Mouse (Mus musculus): Measurements from ENCODE around the gene Btbd8.

The Btbd8 gene

DNA sequence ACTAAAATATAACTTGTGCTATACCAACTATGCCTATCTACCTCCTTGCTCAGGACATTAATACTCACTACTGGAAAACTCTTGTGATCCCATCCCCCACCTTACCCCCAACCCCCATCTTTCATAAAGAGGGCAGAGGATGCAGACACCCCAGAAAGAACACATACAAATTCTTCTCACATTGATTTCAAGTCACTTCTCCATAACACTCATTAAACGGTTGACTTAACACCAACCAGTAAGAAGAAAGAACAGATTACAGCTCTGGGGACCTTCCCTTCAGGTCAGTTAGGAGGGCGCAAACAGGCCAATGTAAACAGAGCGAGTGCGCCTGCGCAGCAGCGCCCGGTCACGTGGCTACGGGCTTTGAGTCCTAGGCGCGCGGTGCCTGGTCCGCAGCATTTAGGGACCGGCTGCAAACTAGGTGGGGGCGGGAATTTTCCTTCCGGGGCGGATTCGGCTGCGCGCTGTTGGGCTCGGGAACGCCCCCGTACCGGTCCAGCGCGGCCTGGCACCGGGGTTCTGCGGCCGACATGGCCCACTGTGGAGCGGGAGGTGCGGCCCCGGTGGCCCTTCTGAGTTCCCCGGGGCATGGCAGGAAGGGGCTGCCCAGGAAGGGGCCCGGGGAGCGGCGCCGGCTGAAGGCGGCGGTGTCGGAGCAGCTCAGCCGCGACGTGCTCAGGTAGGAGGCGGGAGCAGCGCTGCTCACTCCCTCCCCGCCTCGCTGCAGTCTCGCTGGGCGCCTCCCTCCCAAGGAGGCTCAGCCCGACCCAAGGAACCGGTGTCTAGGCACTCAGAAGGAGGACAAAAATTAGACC lies at the start of gene Btbd8:
Gene Btbd8, plus strand, starts transcription at position 534 of the 818 bp plus-strand sequence.
- DNase-seq (ENCODE audit: low spot score): peak; percentile 96

DNA sequence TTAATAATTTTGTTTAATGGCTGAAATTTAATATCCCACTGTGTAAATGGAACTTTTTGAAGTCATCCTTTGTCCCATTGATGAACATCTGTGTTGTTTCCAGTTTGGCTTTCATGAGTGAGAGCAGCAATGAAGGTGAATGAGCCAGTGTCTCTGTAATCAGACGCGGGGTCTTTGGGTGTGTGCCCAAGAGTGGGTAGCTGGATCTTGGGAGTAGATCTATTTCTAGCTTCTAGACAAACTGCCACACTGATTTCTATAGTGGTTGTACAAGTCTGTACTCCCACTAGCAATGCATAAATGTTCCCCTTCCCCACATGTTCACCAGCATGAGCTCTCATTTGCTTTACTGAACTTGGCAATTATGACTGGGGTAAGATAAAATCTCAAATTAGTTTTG lies 48.4 kb upstream of the Btbd8 start:
- no peak for DNase-seq (ENCODE audit: low spot score)

DNA sequence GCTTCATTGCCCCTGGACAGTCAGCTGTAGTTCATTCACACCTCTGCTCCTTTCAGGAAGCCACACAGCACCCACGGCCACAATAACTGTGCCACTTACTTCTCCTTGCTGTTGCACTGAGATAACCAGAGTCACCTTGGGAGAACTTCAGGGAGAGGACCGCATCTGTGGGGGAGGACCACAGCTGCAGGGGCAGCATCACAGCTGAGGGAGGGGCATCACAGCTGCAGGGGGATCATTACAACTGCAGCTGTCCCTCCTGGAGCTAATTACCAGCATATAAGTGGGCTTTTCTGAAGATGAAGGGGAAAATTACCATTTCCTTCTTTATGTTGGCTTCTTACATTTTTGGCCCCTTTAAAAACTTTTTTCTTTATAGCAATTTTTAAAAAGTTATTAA lies 43.4 kb upstream of the Btbd8 start:
- DNase-seq (ENCODE audit: low spot score): no peak

DNA sequence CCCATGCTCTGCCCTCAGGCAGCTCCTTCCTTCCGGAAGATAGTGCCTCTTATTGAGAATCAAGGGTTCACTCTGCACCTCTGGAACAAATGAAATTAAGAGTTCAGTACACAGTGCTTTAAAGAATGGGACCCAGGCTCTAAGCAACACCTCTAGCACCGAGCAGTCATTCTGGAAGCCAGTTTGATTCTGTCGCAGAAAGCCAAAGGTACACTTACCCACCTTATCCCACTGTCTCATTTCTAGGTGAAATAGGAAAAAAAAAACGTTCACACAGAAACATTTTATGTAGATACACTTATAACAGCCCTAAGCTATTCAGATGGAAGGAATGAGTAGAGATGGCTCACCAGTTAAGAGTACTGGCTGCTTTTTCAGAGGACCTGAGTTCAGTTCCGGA lies 35.4 kb upstream of the Btbd8 start, which contains the start of gene Ephx4:
Gene Ephx4, plus strand, starts transcription at position 301 of the 400 bp plus-strand sequence.
- no peak for DNase-seq (ENCODE audit: low spot score)

DNA sequence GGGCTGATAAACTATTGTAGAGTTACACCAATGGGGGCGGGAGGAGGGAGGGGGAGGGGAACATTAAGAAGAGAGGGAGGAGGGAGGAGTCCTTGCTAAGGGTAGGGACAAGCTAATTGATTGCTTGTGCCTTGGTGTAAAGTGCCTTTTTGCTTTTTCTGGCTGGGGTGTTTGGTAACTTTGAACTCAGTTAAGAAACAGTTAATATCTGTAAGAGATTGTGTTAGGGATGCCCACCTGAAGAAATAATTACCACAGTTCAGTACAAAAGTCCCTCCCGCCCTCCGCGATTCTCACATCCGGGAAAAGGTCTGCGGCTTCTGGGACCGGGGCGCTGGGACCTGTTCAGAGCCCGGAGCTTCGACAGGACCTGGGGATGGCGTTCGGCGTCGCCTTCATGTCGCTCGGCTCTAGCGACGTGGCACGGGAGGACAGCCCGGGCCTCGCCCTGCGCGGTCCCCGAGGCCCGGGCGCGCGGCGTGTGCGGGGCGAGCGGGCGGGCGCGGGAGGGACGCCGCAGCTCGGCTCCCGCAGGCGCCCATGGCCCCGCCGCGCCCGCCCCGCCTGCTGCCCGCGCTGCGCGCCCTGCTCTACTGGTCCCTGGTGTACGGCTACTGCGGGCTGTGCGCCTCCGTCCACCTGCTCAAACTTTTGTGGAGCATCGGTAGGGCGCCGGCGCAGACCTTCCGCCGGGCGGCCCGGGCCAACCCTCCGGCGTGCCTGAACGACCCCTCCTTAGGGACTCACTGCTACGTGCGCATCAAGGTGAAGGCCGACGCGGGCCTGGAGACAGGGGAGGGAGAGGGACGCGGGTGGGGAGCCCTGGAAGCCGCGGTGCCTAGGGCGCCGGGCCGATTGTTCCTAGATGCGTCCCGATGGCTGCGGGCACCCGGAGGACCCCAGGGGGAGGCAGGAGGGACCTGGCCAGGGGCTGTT lies 34.5 kb upstream of the Btbd8 start:
- DNase-seq (ENCODE audit: low spot score): peak; percentile 41

DNA sequence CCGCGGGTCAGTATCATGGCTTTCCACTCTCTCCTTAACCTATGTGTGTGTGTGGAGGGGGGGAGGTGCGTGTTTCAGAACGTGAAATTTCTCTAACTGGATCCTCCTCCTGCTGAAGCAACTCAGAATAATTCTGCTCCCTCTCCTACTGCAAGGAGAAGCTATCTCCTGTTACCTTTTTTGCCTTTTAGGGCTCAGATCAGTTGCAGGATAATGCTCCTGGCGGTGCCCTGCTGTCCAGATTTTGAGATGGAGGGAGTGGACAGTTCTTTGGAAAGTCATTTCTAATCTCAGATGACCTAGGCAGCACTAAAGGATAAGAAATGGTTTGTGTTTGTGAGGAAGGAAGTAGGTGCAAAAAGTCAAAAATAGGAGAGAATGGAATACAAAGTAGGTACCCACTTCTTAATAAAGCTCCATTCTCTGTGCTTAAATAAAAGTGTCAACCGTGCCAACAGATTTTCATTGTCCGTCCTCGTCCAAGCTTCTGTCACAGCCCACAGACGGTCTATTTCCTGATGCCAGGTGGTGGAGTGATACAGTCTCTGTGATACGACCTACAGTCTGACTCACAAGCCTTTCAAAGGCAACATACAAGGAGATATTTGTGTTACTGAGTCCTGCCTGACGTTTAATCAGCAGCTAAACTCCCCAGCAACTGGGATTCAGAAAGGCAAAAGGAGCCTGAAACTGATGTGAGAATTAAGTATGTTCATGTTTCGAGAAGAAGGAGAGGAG lies 33.7 kb upstream of the Btbd8 start:
- no peak for DNase-seq (ENCODE audit: low spot score)

DNA sequence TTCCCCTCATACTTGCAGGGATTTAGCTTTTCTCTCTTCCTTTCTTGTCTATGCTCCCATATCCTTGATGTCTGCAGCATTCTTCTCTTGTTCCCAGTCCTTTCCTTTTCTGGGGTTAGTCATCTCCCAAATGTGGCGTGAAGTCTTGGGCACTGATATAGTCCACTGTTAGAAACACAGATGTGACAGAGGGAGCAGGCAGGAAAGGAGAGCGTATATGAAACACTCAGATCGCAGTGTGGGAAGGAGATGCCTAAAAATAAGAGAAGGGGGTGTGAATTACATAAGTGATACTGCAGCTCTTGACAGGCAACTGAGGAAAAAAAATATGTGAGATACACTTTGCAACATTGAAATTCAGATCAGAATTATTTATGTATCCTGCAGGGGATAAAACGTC lies 32.4 kb upstream of the Btbd8 start:
- no peak for DNase-seq (ENCODE audit: low spot score)

DNA sequence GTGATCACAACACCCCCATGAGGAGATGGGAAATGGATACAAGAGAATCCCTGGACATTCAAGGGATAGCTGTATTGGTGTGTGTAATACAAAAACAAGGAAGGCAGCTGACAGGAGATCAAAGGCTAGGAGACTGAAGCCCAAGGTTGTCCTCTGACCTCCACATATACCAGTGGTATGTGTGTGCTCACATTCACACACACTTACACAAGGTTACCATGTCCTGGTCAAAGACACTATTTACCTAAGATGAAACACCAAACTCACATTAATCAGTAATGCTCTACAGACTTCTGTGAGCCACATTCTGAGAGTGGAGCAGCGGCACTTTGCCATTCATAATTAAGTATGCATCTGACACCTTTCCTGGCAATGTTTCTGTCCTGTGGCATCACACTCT lies 27.5 kb upstream of the Btbd8 start:
- DNase-seq (ENCODE audit: low spot score): no peak

DNA sequence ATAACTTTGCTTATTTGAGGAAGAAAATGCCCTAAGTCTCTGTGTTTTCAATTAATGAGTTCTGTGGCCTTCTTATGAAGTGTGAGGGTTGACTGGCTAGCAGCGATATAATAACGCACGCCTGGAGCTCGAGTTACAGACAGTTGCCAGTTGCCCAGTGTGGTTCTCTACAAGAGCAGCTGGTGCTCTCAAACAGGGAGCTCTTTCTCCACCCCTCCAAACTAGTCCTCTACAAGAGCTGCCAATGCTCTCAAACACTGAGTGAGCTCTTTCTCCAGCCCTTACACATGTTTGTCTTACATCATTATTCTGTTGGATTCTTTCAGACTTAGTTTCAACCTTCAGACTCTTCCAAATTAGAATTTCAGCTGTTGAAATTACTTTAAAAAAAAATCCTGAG lies 26.5 kb upstream of the Btbd8 start:
- DNase-seq (ENCODE audit: low spot score): no peak

DNA sequence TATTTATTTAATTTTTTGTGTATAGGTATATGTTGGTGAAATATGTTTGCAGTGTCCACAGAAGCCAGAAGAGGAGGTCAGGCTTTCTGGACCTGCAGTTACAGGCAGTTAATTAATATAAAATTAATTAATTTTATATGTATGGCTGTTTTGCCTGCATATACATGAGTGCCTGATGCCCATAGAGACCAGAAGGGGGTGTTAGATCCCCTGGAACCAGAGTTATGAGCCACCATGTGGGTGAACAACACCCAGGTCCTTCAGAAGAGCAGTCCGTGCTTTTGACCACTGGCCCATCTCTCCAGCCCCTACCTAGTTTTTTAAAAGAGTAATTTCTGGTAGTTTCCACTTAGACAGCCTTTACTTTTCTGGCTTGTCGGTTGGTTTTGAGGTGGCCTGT lies 25.5 kb upstream of the Btbd8 start:
- DNase-seq (ENCODE audit: low spot score): no peak

DNA sequence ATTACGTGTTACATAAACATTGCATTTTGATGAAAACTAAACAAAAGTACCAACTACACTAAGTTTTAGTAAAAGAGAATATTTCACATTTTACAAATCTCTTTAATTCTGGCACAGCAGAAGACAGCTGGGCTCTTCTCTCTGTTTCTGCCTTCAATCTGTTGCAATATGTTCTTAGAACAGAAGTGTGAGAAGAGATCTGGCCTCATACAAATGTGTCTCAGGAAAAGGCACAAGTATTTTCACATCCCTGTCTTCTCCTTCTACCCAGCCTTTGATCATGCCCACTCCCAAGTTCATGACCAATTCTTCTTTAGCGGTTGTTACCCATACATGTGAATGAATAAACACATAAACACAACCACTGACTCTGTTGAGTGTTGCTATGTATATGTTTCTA lies 22.7 kb upstream of the Btbd8 start:
- DNase-seq (ENCODE audit: low spot score): no peak

DNA sequence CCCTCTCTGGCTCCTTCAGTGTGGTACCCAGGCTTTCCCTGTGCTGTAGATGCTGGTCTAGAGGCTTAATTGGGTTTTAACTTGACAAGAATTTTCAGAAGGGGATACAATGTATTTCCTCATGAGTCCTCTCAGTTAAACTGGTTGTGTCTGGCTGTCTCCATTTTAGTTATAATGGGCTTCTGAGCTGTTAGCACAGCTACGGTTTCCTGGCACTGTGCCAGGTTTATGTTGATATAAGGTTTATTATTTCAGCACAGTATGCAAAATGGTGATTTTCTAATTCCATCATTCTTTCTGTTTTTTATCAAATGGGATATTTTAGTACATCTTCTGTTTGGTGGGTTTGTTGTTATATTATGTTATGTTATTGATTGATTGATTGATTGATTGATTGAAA lies 16.1 kb upstream of the Btbd8 start:
- no peak for DNase-seq (ENCODE audit: low spot score)

DNA sequence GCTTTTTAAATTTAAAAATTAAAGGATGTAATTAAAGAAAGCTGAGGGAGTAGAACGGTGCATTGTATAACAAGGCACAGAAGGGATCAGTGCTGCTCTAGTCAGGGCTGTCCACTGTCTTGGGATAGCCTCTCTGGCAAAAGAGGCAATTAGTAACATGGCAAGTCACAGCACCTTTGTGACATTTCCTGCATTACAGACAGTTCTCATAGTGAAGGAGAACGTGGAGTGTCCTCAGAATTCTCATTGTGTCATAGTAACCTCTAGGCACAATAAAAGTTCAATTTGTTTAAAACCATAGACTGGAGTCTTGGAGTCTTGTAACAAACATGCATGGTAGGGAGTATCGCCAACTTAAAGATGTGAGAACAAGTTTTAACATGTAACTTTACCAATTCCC lies 6.5 kb upstream of the Btbd8 start, which contains the start of gene Lpcat2b:
Gene Lpcat2b, plus strand, starts transcription at position 301 of the 400 bp plus-strand sequence.
- no peak for DNase-seq (ENCODE audit: low spot score)

DNA sequence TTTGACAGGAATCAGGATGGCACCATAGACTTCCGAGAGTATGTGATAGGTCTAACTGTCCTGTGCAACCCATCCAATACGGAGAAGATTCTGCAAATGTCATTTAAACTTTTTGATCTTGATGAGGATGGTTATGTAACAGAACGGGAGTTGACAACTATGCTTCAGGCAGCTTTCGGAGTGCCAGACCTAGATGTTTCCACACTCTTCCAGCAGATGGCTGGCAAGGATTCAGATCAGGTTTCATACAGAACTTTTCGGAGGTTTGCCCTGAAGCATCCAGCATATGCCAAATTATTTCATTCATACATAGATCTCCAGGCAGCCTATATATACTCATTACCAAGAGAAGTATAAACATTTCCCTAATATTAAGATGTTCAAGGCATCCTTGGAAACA lies 3.8 kb upstream of the Btbd8 start:
- no peak for DNase-seq (ENCODE audit: low spot score)

DNA sequence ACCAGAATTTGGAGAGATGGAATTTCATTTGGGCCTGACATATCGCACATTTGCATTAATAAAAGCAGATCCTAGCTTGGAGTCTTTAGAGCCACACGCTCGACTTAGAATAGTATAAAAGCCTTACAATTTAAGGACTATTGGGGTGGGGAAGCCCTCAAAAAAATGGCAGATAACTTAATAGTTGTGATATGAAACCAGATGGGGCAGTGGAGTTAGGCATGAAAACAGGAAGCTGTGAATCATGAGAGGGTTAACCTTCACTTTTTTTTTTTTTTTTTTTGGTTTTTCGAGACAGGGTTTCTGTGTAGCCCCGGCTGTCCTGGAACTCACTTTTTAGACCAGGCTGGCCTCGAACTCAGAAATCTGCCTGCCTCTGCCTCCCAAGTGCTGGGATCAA lies 1.6 kb upstream of the Btbd8 start:
- DNase-seq (ENCODE audit: low spot score): no peak

DNA sequence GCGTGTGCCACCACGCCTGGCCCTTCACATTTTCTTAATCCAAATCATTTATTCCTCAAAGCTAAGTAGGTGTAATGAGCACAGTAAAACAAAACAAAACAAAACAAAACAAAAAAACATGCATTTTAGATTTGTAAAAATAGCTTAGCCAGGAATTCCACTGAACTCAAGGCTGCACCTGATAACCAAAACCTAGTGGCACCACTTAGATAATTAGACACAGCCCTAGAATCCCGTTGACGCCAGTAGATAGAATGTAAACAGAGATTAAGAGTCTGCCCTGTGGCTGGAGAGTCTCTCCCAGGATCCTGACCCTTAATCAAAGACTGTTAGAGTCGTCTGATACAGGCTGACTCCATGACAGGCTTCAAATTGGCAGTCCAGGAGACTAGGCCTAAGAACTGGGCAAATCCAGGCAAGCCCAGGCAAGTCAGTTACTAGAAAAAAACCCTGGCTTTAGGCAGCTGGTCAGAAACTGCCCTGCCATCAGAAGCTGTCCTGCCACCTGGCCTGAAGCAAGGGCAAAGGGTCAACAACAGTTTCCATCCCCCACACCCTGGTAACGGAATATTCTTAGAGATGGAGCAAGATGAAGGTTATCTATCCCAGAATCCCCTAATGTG lies 1.1 kb upstream of the Btbd8 start:
- peak; percentile 6 for DNase-seq (ENCODE audit: low spot score)

DNA sequence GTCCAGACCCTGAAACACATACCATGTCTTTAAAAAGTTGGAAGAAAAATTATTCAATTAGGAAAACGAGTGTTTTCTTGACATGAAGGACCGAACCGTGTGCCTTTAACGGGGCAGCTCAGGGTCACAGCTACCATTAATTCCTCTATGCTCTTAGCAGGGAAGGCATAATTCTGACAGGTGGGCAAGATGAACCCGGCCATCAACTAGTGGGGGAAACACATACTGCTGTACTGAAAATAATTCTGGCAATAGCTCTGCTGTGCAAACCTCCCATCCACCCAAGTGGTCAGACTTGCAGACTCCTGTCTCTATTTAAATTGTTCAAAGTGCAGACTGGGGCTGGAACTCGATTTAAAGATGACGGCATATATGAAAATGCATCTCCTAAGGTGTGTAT lies 556 bp downstream of the Btbd8 start:
- peak; percentile 13 for DNase-seq (ENCODE audit: low spot score)

DNA sequence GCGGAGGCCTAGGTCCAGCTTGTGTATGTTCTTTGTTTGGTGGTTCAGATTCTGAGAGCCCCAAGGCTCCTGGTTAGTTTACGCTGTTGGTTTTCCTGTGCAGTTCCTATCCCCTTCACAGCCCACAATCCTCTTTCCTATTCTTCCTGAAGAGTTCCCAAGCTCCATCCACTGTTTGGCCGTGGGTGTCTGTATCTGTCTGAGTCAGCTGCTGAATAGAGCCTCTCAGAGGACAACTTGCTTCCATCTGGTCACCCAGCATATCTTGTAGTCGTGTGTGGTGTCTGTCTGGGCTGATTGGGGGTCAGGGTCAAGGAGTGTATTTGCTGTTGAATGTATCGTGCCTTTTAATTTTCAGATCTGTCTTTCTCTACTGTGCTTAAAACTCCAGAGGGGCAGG lies 4.1 kb downstream of the Btbd8 start:
- DNase-seq (ENCODE audit: low spot score): no peak

DNA sequence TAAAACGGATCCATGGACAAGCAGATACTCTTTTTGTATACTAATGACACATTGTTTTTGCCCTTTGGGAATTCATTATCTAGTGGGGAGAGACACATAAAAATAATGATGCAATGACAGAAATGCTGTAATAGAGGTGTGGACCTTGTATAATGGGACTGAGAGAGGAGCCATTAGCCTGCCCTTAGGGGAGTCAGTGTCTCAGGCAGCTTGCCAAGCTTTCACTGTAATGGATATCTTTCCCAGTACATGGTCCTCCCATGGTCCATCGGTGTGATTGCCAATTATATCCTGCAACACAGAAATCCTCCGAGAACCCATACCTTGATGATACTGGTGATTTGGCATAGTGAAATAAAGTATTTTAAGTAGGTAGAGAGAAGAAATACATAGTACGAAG lies 6.5 kb downstream of the Btbd8 start:
- no peak for DNase-seq (ENCODE audit: low spot score)

DNA sequence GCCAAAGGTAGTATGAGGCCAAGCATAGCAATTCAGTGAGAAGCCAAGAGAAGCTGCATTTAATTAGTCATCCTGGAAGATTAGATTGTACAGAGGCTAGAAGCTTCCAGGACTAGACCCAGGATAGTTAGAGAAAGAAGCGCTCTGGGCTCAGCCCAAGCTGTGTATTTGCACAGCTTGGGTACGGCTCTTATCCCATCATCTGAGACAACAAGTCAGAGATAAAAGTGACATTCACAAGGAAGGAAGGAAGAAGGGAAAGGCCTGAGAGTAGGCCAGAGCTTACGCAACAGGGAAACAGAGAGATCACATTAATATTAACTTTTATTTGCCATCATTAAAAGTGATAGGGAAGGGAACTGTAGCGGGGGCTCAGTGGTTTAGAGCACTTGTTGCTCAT lies 10.2 kb downstream of the Btbd8 start:
- no peak for DNase-seq (ENCODE audit: low spot score)

DNA sequence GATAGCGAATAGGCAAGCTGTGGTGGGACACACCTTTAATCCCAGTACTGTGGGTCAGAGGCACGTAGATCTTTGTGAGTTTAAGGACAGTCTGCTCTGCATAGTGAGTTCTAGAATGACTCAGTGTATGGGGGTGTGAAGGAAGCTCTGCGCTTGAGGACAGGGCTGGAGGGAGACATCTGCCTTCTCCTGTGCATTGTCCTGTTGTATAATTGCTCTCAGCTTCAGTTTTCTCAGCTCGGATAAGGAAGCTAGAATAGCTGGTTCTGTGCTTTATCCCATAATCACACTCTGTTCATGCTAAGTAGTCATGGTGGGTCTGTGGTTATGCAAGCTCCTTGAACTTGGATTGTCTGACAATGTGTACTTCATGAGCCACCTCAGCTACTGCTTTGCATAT lies 11.0 kb downstream of the Btbd8 start:
- DNase-seq (ENCODE audit: low spot score): no peak

DNA sequence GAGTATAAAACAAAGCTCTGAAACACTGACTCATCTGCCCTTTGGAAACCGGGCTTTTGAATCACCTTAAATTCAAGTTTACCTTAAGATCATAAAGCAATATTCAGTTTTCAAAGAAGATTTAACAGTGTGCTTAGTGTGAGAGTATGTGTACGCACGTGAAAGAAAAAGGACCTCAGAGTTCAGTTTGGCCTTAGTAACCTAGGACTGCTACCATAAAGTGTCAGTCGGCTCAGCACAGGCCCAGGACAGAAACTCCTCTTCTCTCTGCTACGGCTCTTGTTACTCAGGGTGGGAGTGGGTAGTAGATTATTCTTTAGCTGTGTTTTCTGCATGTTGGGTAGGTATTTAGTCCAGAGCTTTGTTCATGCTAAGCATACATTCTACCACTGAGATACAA lies 11.8 kb downstream of the Btbd8 start:
- no peak for DNase-seq (ENCODE audit: low spot score)
